Mouse (Mus musculus) thymus, postnatal 14 days (tissue): Measurements from ENCODE around the gene Tgfbi.

Experiments
- DNase-seq: peaks from one replicate; pipeline ENCODE4 v3.0.0; 2021

Gene Tgfbi

DNA sequence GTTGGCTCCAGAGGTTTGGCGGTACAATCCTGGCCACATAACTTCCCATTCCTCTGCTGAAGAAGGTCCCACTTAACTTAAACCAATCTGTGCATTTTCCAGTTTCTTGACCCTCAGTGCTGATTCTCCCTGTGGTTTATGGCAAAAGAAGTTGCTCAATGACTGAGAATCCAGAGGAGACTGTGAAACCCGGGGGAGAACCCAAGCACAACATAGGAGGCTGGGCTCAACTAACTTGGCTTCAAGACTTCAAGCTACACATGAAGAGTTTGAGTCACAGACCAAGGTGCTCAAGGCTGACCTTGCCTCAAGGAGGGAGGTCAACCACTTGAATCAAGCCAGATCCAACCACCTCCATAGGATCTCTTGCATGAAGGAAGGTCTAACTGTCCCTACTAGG lies 9.8 kb upstream of the Tgfbi start:
- DNase-seq = no peak

DNA sequence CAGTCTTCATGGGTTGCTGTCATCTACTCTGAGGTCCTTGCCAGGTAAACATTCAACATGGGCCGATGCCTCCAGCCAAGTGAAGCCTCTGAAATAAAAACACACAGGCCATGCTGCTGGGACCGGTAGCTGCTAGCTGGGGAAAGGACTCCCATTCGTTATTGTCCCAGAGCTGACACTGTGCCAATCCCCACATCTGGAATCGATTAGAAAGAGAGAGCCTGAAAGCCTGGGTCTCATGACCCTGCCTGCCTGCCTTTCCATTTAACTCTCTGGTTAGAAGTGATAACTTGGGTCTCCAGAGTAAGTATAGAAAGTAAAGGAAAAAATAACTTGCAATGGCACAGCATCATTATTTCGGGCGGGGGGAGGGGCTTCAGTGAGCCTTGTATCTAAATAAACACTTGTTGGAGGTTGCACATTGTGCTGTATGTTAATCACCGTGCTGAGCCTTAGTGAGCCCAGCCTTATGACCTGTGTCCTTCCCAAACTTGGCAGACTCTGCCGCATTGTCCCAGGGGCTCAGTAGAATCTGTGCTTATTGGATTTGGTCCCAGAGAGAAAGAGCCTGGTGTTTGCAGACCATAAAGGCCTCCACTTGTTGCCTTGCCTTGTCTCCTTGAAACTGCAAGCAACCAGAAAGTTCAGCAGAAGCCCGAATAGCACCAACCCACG lies 9.0 kb upstream of the Tgfbi start:
- DNase-seq = no peak

DNA sequence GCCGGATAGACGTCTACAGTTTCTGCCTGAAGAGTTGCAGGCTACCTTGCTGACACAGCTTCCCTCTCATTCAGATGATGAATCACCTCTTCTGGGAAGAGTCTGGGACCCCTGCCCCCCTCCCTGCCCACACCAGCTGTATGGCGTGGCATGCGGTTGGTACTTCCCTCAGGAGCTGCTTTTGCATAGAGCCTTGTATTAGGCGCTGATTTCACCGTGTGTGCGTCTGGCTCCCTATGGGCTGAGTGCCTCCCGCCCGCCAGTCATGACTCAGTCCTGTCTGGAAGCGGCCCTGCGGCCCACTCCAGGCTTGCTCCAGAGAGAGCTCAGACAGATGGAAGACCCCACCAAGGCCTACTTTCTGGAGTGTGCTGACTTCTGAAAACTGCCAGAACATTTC lies 8.1 kb upstream of the Tgfbi start:
- DNase-seq = no peak

DNA sequence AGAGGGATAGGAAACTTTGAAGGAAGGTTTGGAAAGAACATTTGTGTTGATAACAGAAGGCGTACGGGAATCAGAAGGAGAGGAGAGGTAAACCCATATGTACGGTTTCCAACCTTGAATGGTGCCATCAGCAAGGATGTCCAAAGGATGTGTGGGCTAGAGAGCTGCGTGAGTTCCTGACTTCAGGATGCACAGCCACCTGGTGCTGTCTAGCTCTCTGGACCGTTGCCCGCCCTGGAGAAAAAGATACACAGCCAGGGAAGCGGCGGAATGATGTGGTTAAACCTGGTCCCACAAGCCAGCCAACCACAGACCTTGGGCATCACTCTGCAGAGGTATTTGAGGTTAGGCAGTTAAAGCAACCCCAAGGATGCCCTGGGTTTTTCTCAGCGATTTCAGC lies 3.8 kb upstream of the Tgfbi start:
- no peak for DNase-seq

DNA sequence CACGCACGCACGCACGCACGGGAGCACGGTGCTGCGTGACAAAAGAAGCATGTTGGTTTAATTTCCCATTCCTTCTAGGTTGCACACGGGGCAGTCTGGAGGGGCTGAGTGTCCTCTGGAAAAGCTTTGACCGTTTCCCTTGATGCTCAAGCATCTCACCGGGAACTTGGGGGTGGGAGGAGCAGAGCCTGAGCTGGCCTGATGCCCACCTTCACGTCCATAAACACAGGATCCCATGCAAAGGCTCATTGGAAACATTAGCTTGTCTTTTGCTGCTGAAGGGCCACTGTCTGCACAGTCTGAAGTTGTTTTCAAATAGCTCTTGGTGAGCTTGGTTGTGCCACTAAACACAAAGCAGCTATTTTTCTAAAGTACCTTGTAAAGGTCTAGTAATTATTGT lies 2.6 kb upstream of the Tgfbi start:
- no peak for DNase-seq

DNA sequence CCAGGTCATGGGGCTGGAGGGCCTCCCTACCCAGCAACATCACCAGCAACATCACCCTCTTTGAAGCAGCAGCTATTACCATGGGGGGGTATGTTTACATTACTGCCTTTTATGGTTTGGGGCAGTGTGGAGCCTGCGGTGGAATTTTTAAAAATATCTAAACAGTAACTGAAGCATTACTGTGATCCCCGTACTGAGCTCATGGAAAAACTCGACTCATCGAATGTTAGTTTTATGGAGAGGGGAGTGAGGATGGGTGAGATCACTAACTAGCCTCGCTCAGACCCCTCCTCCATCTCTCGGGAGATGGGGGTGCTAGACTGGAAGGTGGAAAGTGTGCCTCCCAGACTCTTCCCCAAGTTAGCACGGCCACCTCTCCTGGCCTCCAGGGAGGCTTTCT lies 2.1 kb upstream of the Tgfbi start:
- DNase-seq = no peak

DNA sequence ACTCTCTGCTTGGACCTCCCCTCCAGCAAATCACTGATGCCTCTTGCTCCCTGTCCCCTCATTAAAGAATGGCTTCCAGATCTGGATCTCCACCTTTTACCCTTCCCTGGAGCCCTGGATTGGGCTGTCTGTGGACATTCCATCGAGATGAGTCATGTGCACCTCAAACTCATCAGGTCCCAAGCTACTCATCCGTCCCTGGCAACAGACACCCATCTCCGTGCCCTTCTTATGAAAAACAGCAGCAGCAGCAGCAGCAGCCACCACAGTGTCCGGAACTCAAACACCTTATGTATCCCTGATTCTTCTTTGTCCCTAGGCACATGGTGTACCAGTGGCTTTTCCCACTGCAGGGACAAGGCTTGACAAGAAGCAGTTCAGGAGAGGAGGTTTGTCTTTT lies 1.5 kb upstream of the Tgfbi start:
- no peak for DNase-seq

DNA sequence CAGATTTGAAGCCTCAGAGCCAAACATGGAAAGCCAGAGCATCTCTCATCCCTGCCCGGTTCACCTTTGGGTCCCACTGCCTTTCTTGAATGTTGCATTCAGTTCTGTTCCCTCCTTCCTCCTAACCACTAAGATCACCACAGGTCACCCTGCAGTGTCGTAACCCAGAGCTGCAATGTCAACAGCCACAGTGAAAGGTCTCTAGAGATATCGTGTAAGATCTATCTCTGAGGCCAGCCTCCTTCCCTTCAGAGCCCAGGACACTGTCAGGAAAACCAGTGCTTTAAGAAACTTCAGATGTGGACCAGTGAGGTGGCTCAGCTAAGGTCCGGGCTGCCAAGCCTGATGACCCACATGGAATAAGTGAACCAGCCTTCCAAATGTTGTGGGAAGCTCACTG lies 1.8 kb downstream of the Tgfbi start:
- no peak for DNase-seq

DNA sequence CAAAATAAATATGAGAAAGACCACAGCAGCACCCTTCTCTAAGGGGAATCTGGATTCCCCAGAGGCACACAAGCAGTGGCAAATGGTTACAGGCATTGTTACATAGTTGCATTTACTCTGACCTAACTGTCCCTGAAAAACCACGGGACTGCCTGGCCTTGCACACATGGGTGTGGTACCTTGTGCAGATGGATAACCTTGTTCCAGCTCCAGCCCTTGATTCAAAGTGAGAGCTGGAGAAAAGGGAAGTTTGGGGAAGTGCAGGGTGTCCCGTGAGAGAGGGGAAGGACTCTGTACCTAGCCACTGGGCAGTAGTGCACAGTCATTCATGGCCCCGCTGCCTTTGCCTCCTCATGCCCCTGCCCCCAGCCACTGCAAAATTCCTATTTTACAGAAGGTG lies 2.4 kb downstream of the Tgfbi start:
- no peak for DNase-seq

DNA sequence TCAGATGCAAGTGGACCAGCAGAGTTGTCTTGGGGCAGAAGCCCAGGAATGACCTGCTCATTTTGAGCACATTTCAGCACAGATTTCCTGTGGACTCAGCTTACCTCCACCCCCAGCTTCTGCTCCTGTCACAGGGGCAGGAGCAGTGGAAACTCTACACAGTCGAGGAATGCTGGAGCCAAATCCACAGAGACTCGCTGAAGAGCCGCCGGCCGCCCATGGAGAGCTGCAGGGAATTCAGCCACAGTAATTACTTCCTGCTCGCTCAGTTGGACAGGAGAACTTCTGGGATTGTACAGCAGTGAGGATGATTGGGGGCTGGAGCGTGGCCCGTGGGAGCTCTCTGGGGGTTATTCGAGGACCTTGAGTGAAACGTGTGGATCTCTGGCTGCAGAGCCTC lies 3.0 kb downstream of the Tgfbi start:
- DNase-seq = no peak

DNA sequence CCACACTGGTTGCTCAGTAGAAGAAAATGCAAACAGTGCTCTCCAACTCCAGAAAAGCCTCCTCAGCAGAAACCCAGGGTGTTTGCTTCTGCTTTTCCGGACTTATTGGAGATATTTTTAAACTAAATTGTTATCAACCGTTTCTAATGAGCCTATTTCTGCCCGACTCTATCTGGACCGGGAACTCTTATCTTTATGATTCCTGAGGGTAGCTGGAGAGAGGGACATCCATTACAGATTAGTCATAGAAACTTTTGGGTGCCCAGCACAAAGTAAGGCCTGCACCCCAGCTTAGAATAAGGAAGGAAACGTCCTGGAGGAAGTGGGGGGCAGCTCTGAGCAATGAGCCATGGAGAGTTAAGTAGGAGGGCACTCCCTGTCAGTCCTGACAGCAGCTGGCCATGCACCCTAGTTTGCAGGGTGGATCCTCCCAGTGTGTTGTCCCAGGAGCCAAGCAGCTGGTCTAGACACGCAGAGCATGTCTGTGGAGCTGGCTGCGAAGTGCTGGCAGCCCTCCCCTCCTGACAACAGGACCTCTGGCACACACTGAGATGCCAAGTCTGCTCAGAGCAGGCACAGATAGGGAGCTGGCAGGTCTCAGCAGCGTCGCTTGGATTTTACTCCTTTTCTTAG lies 4.2 kb downstream of the Tgfbi start:
- no peak for DNase-seq

DNA sequence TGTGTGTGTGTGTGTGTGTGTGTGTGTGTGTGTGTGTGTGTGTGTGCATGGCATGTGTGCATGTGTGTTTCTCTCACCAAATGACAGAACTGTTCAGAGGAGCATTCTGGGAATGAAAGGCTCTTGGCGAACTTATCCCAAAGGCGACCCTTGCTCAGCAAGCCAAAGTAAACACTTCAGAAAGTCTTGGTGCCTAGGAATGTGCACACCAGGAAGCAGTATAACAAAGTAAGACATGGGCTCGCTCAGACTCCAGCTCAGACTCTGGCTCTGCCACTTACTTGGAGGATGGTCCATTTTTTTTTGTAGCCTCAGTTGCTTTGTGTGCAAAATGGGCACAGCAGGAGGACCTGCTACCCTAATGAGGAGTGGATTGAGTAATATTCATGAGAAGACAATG lies 5.4 kb downstream of the Tgfbi start:
- no peak for DNase-seq

DNA sequence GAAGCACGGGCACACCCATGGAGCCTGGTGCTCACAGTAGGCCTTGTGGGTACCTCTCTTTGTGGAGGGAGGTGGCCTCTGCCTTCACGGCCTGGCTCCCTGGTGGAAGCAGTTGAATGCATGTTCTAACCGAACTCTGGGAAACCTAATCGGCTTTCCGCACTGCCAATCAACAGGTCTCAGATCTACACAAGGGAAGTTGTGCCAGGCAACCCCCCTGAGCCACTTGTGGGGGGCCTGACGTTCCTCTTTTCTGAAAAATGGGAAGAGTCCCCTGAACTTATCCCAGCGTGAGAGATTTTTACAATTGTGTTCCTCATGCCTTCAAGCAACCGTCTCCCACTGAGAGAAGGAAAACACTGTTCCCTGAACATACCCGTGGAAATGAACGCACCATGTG lies 5.9 kb downstream of the Tgfbi start:
- no peak for DNase-seq

DNA sequence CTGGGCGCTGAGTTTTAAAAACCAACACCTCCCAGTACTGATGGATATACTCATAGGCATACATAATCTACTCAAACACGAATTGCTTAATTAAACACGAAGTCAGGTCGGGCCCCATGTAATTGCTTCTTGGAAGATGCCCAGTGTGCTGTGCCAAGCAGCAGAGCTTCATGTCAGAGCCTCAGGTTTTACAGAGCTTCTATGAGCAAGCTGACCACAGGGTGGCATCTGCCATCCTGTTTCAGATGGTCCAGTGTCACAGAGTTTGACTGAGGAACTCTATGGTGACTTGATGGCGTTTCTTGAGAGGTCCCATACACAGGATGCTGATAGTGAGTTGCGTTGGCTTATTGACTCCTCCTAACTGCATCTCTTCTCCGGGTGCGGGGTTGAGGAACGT lies 6.5 kb downstream of the Tgfbi start:
- no peak for DNase-seq

DNA sequence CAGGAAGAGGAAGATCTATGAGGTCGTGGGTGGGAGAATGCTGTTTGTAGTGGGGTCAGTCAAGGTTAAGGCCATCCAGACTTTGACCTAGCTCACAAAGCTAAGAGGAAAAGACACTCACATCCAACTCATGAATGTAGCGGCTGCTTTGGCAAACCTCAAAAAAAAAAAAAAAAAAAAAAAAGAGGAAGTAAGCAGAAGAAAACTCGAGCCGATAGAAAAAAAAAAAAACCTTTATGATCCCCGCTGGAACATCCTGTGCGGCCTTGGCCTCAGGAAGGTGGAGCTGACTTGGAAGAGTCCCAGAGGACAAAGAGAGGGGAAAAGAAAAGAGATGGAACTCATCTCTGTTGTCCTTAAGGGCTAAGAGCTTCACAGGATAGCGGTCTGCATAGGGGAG lies 7.1 kb downstream of the Tgfbi start:
- no peak for DNase-seq

DNA sequence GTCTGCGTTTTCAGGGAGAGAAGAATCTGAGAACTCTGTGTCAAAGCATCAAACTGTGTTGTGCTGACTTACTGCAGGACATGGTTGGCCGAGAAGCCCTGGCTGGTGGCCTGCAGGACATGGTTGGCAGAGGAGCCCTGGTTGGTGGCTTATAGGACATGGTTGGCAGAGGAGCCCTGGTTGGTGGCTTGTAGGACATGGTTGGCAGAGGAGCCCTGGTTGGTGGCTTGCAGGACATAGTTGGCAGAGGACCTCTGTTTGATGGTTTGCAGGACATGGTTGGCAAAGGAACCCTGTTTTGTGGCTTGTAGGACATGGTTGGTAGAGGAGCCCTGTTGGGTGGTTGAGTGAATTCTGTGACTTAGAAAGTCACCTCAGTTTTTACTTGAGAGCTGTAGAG lies 7.9 kb downstream of the Tgfbi start:
- no peak for DNase-seq

DNA sequence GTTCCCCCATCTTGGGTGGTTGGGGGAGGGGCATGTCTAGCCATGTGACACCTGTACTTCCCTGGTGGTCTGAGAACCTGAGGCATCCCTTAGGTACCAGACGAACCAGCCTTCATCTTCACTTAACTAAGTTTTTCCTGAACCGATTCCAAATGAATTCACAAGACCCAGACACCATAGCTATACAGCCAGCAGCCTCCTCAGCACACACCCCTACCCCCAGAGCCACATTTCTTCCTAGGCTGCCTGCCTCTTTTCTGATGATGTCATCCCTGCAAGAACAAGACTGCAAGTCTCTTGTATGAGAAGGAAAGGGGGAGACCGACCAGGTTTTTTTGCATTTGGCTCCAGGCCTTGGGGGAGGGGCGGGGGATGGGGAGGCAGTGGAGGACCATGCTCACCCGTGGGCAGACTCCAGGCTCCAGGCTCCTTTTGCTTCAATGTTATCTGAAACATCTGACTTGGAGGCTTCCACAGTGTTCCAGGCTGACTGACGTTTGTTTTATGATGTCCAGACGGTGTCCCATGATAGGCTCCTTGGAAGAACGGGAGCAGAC lies 13.0 kb downstream of the Tgfbi start:
- no peak for DNase-seq

DNA sequence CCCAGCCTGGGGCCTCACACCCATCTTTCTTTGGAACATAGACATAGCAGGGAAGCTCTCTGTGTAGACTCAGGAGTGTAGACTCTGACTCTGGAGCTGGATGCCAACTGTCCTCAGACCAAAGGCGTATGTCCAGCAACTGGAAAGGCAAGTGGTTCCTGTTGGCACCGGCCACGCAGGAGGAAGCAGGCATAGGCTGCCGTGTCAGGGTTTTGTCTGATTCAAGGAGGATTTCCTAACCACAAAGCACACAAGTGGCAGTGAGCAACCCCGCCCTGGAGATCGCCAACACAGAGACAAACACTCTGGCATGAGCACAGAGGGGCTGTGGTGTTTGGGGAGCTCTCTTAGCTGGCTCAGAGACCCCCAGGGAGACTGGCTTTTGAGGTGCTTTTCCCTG lies 17.2 kb downstream of the Tgfbi start:
- no peak for DNase-seq

DNA sequence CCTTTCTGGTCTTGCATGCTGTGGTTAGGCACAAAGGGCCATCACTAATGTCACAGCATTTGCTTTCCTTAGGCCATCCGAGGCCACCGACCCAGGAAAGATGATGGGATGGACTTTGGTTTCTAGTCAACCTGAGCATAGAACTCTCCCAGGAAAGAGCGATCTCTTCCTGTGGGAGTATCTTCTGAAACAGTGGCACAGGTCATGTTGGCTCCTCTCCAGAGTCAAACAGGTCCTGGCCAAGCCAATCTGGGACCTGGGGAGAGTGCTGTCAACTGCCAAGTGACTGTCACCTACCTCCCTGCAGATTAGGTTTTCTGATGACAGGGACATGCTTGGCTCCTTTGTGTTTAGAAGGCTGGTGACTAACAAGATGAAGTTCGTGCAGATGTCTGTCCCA lies 20.8 kb downstream of the Tgfbi start:
- DNase-seq = no peak

DNA sequence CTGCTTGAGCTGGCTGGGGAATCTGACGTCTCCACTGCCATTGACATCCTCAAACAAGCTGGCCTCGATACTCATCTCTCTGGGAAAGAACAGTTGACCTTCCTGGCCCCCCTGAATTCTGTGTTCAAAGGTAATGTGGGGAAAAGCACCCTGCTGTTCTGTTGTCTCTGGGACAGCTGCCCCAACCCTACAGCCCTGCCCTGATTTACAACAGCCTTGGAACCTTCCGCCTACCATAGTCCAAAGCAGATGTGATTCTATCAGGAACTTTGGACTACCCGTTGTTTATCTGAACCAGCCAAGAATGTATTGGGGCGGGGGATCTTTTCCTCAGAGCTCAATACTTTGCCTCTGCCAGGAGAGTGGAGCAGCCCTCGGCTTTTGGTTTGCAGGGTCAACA lies 21.2 kb downstream of the Tgfbi start:
- no peak for DNase-seq

DNA sequence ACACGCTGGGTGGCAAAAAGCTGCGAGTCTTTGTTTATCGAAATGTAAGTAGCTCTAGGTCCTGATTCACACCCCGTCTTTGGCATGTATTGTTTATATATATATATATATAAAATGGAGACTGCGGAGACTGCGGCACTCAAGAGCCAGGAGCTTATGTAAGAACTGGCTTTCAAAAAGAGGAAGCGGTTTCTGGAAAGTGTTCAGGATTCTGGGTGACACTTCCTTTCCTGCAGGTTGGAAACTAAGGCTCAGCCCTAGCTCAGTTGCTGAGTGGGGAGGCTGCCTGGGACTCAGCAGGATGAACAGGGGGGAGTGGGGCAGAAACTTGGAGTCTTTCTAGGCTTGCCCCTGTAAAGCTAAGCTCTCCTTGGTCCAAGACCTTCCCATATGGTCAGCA lies 22.0 kb downstream of the Tgfbi start:
- DNase-seq = no peak

DNA sequence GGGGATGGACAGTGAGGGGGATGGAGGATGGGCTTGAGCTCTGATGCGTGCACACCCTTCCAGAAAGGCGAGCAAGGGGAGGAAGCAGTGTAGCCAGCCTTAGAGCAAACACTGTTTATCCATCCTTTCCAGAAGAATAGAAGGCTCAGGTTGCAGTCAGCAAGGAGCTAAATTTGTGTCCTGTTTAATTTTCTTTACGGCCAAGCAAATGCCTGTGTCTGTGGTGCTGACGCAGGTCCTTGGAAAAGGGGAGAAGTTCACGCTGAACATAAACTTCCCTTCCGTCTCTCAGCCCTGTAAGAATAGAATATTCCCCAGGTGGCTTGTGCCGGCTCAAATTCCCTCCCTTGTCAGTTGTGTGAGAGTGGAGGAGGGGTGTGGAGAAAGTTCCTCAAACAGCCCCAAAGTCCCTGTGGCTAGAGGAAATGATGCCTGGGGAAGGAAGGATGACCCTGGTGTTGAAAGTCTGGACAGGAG lies 24.9 kb downstream of the Tgfbi start:
- DNase-seq = no peak

DNA sequence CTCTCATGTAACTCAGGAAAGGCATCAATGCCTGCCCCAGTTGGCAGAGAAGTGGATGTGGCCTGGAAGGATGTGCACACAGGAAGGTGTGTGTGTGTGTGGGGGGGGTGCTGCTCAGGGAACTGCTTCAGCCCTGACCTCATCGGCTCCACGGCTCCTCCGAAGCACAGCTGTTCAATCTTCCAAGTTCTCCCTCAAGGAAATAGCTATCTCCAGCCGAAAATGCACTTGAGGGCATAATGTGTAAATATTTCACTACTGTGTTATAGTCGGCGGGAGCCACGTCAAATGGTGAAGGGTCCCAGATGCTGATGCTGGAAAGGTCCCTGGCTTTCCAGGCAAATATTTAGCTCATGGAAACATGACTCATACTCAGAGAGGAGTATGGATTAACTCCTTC lies 25.6 kb downstream of the Tgfbi start:
- no peak for DNase-seq

DNA sequence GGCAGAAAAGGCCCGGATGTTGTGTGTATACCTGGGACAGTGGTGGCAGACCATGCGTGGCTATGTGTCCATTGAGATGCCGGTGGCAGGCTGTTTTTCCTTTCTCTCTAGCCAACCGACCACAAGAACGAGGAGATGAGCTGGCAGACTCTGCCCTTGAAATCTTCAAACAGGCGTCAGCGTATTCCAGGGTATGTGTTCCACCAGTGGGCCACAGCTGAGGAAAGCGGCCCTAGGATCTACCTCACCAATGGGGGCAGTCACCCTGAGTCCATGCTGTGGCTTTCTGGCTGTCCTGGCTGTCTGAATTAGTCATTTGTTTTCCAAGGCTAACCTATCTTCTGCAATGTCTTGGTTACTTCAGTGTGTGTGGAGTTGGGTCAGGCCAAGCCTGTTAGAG lies 27.7 kb downstream of the Tgfbi start:
- DNase-seq = no peak

DNA sequence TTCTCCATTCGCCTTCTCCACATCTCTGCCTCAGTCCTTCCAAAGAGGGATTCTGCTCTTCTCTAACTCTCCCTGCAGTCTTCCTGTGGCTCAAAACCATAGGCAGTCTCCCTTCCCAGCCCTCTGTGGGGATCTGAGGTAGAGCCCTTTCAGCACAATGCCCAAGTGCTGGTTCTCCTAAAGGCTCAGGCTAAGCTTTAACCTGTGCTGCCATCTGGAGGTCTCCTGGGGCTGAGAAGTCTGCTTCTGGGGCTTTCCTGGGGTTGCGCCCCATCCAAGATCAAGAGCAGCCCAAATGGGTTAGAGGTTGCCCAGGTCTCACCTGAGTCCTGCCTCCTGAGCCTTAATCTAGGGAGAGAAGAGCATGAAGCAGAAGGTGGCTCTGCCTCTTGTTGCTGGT lies 32.4 kb downstream of the Tgfbi start:
- no peak for DNase-seq
